In the genomic region with DNA sequence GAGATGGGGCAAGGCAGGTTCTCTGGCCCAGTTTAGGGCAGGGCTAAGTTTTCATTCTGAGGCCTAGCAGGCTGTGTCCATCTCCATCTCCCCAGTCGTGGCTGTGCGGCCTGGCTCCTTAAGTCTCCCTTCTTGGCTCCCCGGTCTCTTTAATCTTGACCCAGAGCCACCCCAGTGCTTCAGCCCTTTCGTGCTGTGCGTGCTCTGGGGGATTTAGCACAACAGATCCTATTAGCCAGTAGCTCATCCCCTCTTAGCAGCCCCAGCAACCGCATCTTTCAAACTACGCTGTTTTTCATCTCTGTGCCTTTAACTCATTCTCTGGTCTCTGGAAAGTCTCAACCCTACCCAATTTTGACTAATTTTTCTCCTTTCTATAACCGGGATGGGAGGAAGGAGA, we compare ENCODE assay signal across 8 mouse cellular contexts. TPM values are rescaled to one million over a fixed set of nuclear protein-coding genes. Genes with fewer than 3 reads are reported as not detected.
DNase-seq lines count a peak whose midpoint lies in the region; ATAC-seq and TF ChIP-seq lines count a peak whose summit lies in the region.

A gene (minus strand): TSS at position 184 of the 400 bp plus-strand sequence.

- no peak within 1 kb of the TSS for H3K4me3 ChIP-seq in heart, postnatal 0 days (ENCODE audit: low read depth, low read length)
- H3K4me3 ChIP-seq in MEL (ENCODE audit: control insufficient read depth in 1 of 2, insufficient read depth in 1 of 2, low read depth in 2 of 2, low read length in 2 of 2): peak within 1 kb of the TSS; percentile 13 to 17; a peak in 1 of 4 replicates
- H3K4me3 ChIP-seq in liver, embryonic 12.5 days: no peak within 1 kb of the TSS

- no peak for ATAC-seq in heart, postnatal 0 days (ENCODE audit: insufficient read depth, low read depth)
- ATAC-seq in liver, embryonic 12.5 days: no peak

- no peaks in the 10 kb centered on the region for H3K36me3 ChIP-seq in heart, postnatal 0 days (replicated peaks; ENCODE audit: control insufficient read depth, insufficient read depth, low read length)
- H3K36me3 ChIP-seq in MEL (ENCODE audit: control insufficient read depth in 1 of 2, insufficient read depth in 2 of 2, low read length in 2 of 2): no peaks in the 10 kb centered on the region
- H3K36me3 ChIP-seq in liver, embryonic 12.5 days: no peaks in the 10 kb centered on the region

- no peaks in the 10 kb centered on the region for H3K9me3 ChIP-seq in heart, postnatal 0 days (replicated peaks; ENCODE audit: control insufficient read depth, low read length)
- H3K9me3 ChIP-seq in MEL (replicated peaks; ENCODE audit: insufficient read depth, low read length): no peaks in the 10 kb centered on the region
- H3K9me3 ChIP-seq in liver, embryonic 12.5 days (replicated peaks): no peaks in the 10 kb centered on the region

- TF ChIP-seq EP300 in heart, postnatal 0 days (IDR thresholded peaks at IDR 0.05; ENCODE audit: low read depth): no peak
- no peak for TF ChIP-seq EP300 in MEL (IDR thresholded peaks at IDR 0.05; ENCODE audit: low read depth in 1 of 2, low read length in 2 of 2)

- no peak for TF ChIP-seq POLR2A in MEL (IDR thresholded peaks at IDR 0.05; ENCODE audit: control insufficient read depth in 1 of 2, insufficient read depth in 1 of 2, low read depth in 1 of 2, low read length in 2 of 2, poor library complexity in 1 of 2)

- intact Hi-C loops in heart, postnatal 36 days (cut with DNase I): no loop called here
- intact Hi-C loops in gastrocnemius, postnatal 36 days (cut with DNase I): loop anchor here (2.0 kb wide), 1 partner anchor 17 kb away; no protein-coding TSS in a partner anchor

- H3K27me3 ChIP-seq in heart, postnatal 0 days (ENCODE audit: control insufficient read depth, insufficient read depth, low read length): no peaks in the 10 kb centered on the region
- no peaks in the 10 kb centered on the region; a peak in 2 of 4 replicates for H3K27me3 ChIP-seq in MEL (ENCODE audit: control insufficient read depth in 1 of 2, insufficient read depth in 2 of 2, low read length in 2 of 2)
- peaks cover 31% of the 10 kb centered on the region for H3K27me3 ChIP-seq in liver, embryonic 12.5 days (replicated peaks)

- H3K27ac ChIP-seq in heart, postnatal 0 days (ENCODE audit: low read depth): no peak within 1 kb of the TSS
- no peak within 1 kb of the TSS for H3K27ac ChIP-seq in MEL (ENCODE audit: control insufficient read depth, low read depth, low read length)
- H3K27ac ChIP-seq in liver, embryonic 12.5 days: no peak within 1 kb of the TSS

- no peaks in the 10 kb centered on the region; the same call in 1 of the 2 replicates for H3K4me1 ChIP-seq in heart, postnatal 0 days (ENCODE audit: control insufficient read depth, insufficient read depth)
- peaks cover 0 to 5% of the 10 kb centered on the region in 2 experiments; a peak in 1 of 4 replicates for H3K4me1 ChIP-seq in MEL (ENCODE audit: control insufficient read depth in 1 of 2, insufficient read depth in 2 of 2, low read length in 2 of 2)
- H3K4me1 ChIP-seq in liver, embryonic 12.5 days: peaks cover 19% of the 10 kb centered on the region

- no peak for DNase-seq in heart, postnatal 0 days (ENCODE audit: low spot score)
- DNase-seq in heart, postnatal 36 days: no peak
- no peak for DNase-seq in MEL (ENCODE audit: low read depth, low spot score)
- DNase-seq in gastrocnemius, postnatal 36 days: no peak
- no peak for DNase-seq in adrenal gland, adult 18-20 months (ENCODE audit: low spot score in 2 of 2)
- no peak for DNase-seq in adrenal gland, postnatal 14 days
- DNase-seq in thymus, postnatal 4 days: no peak

- peak within 1 kb of the TSS; percentile 37 for H3K4me2 ChIP-seq in heart, postnatal 0 days (ENCODE audit: low read depth, low read length)
- peak within 1 kb of the TSS; percentile 30; the same call in 1 of the 2 replicates for H3K4me2 ChIP-seq in liver, embryonic 12.5 days

- no peak for TF ChIP-seq CTCF in heart, postnatal 0 days (IDR thresholded peaks at IDR 0.05; ENCODE audit: low read depth)
- TF ChIP-seq CTCF in MEL (IDR thresholded peaks at IDR 0.05 in 2 of 3, conservative IDR thresholded peaks at IDR 0.05 in 1 of 3; ENCODE audit: control insufficient read depth in 1 of 3, insufficient read depth in 1 of 3, low read depth in 2 of 3, low read length in 3 of 3, poor library complexity in 1 of 3, severe bottlenecking in 1 of 3): no peak

- no peak within 1 kb of the TSS for H3K9ac ChIP-seq in heart, postnatal 0 days (replicated peaks; ENCODE audit: low read depth, low read length)
- H3K9ac ChIP-seq in MEL (ENCODE audit: control insufficient read depth, low read depth, low read length, poor library complexity, severe bottlenecking): peak within 1 kb of the TSS; percentile 1; the same call in 1 of the 2 replicates
- no peak within 1 kb of the TSS for H3K9ac ChIP-seq in liver, embryonic 12.5 days

- no peak for TF ChIP-seq RAD21 in MEL (IDR thresholded peaks at IDR 0.05; ENCODE audit: low read depth, low read length)

- WGBS in heart, postnatal 0 days: 78% methylated on average over 8 of the region's 8 CpGs
- 72% methylated on average over 8 of the region's 8 CpGs for WGBS in liver, embryonic 12.5 days (ENCODE audit: insufficient replicate concordance)

- no peaks in the 10 kb centered on the region for H3K79me2 ChIP-seq in MEL (ENCODE audit: control insufficient read depth, insufficient read depth, low read length, poor library complexity)

TF ChIP-seq in MEL, 35 proteins besides CTCF, POLR2A, EP300 and RAD21:
- TF ChIP-seq NRF1 (IDR thresholded peaks at IDR 0.05; ENCODE audit: insufficient read depth, low read depth, low read length, poor library complexity, severe bottlenecking): no peak
- no peak for TF ChIP-seq TCF12 (IDR thresholded peaks at IDR 0.05; ENCODE audit: low read depth, low read length)
- TF ChIP-seq SMC3 (IDR thresholded peaks at IDR 0.05; ENCODE audit: low read depth, low read length): no peak
- TF ChIP-seq NELFE (IDR thresholded peaks at IDR 0.05; ENCODE audit: low read depth, low read length): no peak
- no peak for TF ChIP-seq POLR2AphosphoS5 (IDR thresholded peaks at IDR 0.05; ENCODE audit: borderline replicate concordance, low read depth, low read length)
- no peak for TF ChIP-seq USF1 (IDR thresholded peaks at IDR 0.05; ENCODE audit: low read depth, low read length)
- no peak for TF ChIP-seq ZMIZ1 (IDR thresholded peaks at IDR 0.05; ENCODE audit: low read depth, low read length)
- no peak for TF ChIP-seq ZC3H11A (IDR thresholded peaks at IDR 0.05; ENCODE audit: low read depth, low read length)
- TF ChIP-seq TBP (IDR thresholded peaks at IDR 0.05; ENCODE audit: low read depth, low read length): no peak
- no peak for TF ChIP-seq BHLHE40 (IDR thresholded peaks at IDR 0.05; ENCODE audit: borderline replicate concordance, low read depth, low read length)
- no peak for TF ChIP-seq UBTF (IDR thresholded peaks at IDR 0.05; ENCODE audit: borderline replicate concordance, insufficient read depth, low read depth, low read length)
- TF ChIP-seq CHD1 (IDR thresholded peaks at IDR 0.05; ENCODE audit: low read depth, low read length): no peak

RNA-seq across cellular contexts. Expression of the gene that starts here (rescaled TPM):
- total RNA-seq in heart, postnatal 0 days (2014; rRNA removed; ENCODE audit: low replicate concordance): 2.7 TPM in 1 of 2 replicates, not detected in the other
- polyA plus RNA-seq in heart, postnatal 0 days (2015; fragmentation: Nextera tagmentation; extraction: Ambion mirVana): 1.0 and 1.1 TPM in 2 replicates
- 1 to 10 TPM; 2.6 to 2.7 TPM for total RNA-seq in heart, postnatal 36 days (2021)
- total RNA-seq in MEL (2012; rRNA removed): 0.07 and 0.12 TPM in 2 replicates
- under 1 TPM in 1 of 2 experiments, not detected in 1; 0.40 TPM for polyA plus RNA-seq in MEL (2012; ENCODE audit: insufficient read depth in 1 of 2, insufficient read length in 2 of 2, low read depth in 1 of 2, low replicate concordance in 2 of 2, missing spikeins in 1 of 2)
- total RNA-seq in gastrocnemius, postnatal 36 days (2021): 10 to 100 TPM; 24.3 to 27.6 TPM
- 0.26 and 0.43 TPM in 2 replicates for polyA plus RNA-seq in liver, embryonic 12.5 days (2016; fragmentation: Nextera tagmentation; extraction: Ambion mirVana)
- 1 to 10 TPM; 2.9 to 5.2 TPM for total RNA-seq in adrenal gland, adult 18-20 months (2021)
- total RNA-seq in adrenal gland, postnatal 14 days (2021): 3.0 and 4.0 TPM in 2 replicates

Comparison
In these comparisons a context has a peak if more than half of its experiments do, and no peak if none do; other contexts are left out.
1. H3K4me3 ChIP-seq: peak in MEL (2 of 2); none in heart, postnatal 0 days (single experiment) and liver, embryonic 12.5 days (single experiment).